Mouse (Mus musculus) megakaryocyte, adult 5-6 weeks (primary cell): ENCODE measurements around the gene Amer2. TPM values are rescaled to one million over a fixed set of nuclear protein-coding genes. Genes with fewer than 3 reads are reported as not detected.

Source experiments
- total RNA-seq, 2 experiments: library from RNA; stranded (forward) in 1 of 2; stranded (reverse) in 1 of 2; fragments of 153-499, 151-499 nt in 1 of 2; fragments of 221-1000, 200-1000 nt in 1 of 2; gene quantifications; 2 replicates each; pipeline versions ENCODE4 v1.2.3 to v1.2.4; 2015 to 2017

Gene Amer2
- total RNA-seq, 2 experiments from 2014 or later: 1.9 to 2.9 TPM

Other genes starting within 250 kb of the Amer2 start
- 0.20 and 0.41 TPM in 2 replicates for gene Atp8a2, start 176.1 kb upstream of the Amer2 start, total RNA-seq (2015)
- gene Atp8a2, start 176.1 kb upstream of the Amer2 start, total RNA-seq (2017): 0.51 and 2.4 TPM in 2 replicates
- not detected in 2 replicates for gene Nupl1, start 121.8 kb upstream of the Amer2 start, total RNA-seq (2015)
- gene Nupl1, start 121.8 kb upstream of the Amer2 start, total RNA-seq (2017): not detected in 2 replicates
- gene Gm49336, start 121.8 kb upstream of the Amer2 start, total RNA-seq (2015): 51.1 and 55.8 TPM in 2 replicates
- 68.7 and 78.5 TPM in 2 replicates for gene Gm49336, start 121.8 kb upstream of the Amer2 start, total RNA-seq (2017)
- 72.7 and 90.5 TPM in 2 replicates for gene Mtmr6, start 108.0 kb upstream of the Amer2 start, total RNA-seq (2015)
- gene Mtmr6, start 108.0 kb upstream of the Amer2 start, total RNA-seq (2017): 111 and 119 TPM in 2 replicates